Mouse (Mus musculus) erythroblast, embryonic 14.5 days (primary cell): ENCODE results near the gene Olfr657.

Experiments used
- GATA1 ChIP-seq: IDR thresholded peaks from 2 replicates; pipeline ENCODE4 v1.6.1; 2012; ENCODE audit warnings: low read length, inconsistent platforms, mixed read lengths
- TAL1 ChIP-seq: IDR thresholded peaks from 3 replicates; pipeline ENCODE4 v1.6.1; 2012; ENCODE audit warnings: low read length, inconsistent platforms, mixed read lengths

DNA sequence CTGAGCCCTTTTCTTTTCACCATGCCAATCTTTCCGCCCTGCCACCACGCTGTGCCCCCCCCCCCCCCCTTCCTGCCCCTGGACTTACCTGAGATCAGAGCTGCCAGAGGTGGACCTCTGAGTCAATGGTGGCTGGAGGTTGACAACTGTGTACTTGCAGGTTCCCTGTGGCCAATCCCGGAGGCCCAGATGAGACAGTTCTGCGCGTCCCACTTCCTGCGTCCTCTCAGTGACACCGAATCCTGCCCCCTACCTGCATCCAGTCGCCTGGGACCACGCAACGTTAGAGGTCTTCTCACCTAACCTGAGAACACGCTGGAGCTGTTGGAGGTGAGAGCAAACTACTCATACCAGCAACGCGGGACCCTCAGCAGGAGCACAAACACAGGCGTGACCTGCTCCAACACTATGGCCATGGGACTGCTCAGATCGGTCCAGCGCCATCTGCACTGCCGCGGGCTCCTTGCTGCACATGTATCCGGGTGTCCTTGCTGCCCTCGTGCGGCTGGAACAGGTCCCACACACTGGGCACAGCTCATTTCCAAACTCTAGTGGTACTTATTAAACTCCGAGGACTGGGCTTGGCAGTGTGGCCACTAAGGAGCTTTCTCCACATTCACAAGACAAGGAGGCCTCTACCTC, 22.4 kb downstream of the Olfr657 start, which contains the start of gene Olfr658:
- TF ChIP-seq TAL1 (no peak), GATA1 (no peak)
